Mouse (Mus musculus) left cerebral cortex, adult 8-10 months (tissue): ENCODE measurements around the gene Fbn1. TPM values are rescaled to one million over a fixed set of nuclear protein-coding genes. Genes with fewer than 3 reads are reported as not detected.

Source experiments
- DNase-seq, 2 experiments: peaks; one replicate each; pipeline ENCODE4 v3.0.0; 2022; ENCODE audit warnings: low spot score in 2 of 2
- total RNA-seq, 4 experiments: library from RNA; stranded (reverse); gene quantifications; 2 replicates each; pipeline ENCODE4 v1.2.4; 2022

Fbn1 gene
- total RNA-seq, 4 experiments from 2014 or later, result 4.7 to 6.3 (median 5.6) TPM

GRCm38 (mm10) chr2:125394428-125395101, 113.2 kb downstream of the Fbn1 start:
- DNase-seq, result no peak

- no peak for DNase-seq
Observed at GRCm38 (mm10) chr2:125391582-125391981, 116.2 kb downstream of the Fbn1 start.

GRCm38 (mm10) chr2:125389796-125390195, 118.0 kb downstream of the Fbn1 start:
- DNase-seq, result no peak

- no peak for DNase-seq
Observed at GRCm38 (mm10) chr2:125386221-125386965, 121.4 kb downstream of the Fbn1 start.

GRCm38 (mm10) chr2:125384941-125385340, 122.9 kb downstream of the Fbn1 start:
- DNase-seq, result no peak

- no peak for DNase-seq
Observed at GRCm38 (mm10) chr2:125384415-125384814, 123.4 kb downstream of the Fbn1 start.

GRCm38 (mm10) chr2:125383273-125383641, 124.5 kb downstream of the Fbn1 start:
- no peak for DNase-seq

GRCm38 (mm10) chr2:125382613-125383272, 125.0 kb downstream of the Fbn1 start:
- no peak for DNase-seq

GRCm38 (mm10) chr2:125380086-125380485, 127.7 kb downstream of the Fbn1 start:
- DNase-seq, result no peak

- no peak for DNase-seq
Observed at GRCm38 (mm10) chr2:125379206-125379605, 128.6 kb downstream of the Fbn1 start.

GRCm38 (mm10) chr2:125375926-125376325, 131.9 kb downstream of the Fbn1 start:
- DNase-seq, result no peak

GRCm38 (mm10) chr2:125375301-125375700, 132.5 kb downstream of the Fbn1 start:
- no peak for DNase-seq

GRCm38 (mm10) chr2:125369666-125370065, 138.1 kb downstream of the Fbn1 start:
- no peak for DNase-seq

- DNase-seq, result no peak
Observed at GRCm38 (mm10) chr2:125368616-125369015, 139.2 kb downstream of the Fbn1 start.

- no peak for DNase-seq
Observed at GRCm38 (mm10) chr2:125361661-125362060, 146.1 kb downstream of the Fbn1 start.

GRCm38 (mm10) chr2:125356486-125356885, 151.3 kb downstream of the Fbn1 start:
- no peak for DNase-seq

- DNase-seq, result no peak
Observed at GRCm38 (mm10) chr2:125356068-125356467, 151.7 kb downstream of the Fbn1 start.

GRCm38 (mm10) chr2:125355216-125355971, 152.4 kb downstream of the Fbn1 start:
- no peak for DNase-seq

- DNase-seq, result no peak
Observed at GRCm38 (mm10) chr2:125354587-125354986, 153.2 kb downstream of the Fbn1 start.

GRCm38 (mm10) chr2:125349144-125349543, 158.6 kb downstream of the Fbn1 start:
- no peak for DNase-seq

GRCm38 (mm10) chr2:125342181-125342950, 165.4 kb downstream of the Fbn1 start:
- DNase-seq, result no peak
